Mouse (Mus musculus) C2C12 (cell line): ENCODE results near the gene Slc9c1. TPM values are rescaled to one million over a fixed set of nuclear protein-coding genes. Genes with fewer than 3 reads are reported as not detected.

Source experiments
- H3K27me3 ChIP-seq: one replicate; pipeline ENCODE4 v1.6.1; 2011; ENCODE audit not compliant: control insufficient read depth, insufficient read depth, insufficient read length
- H3K36me3 ChIP-seq: one replicate; pipeline ENCODE4 v1.6.1; 2011; ENCODE audit not compliant: control insufficient read depth, insufficient read depth
- H3K4me3 ChIP-seq: one replicate; pipeline ENCODE4 v1.5.1; 2011; ENCODE audit warnings: mild to moderate bottlenecking, control low read depth; ENCODE audit not compliant: poor library complexity, insufficient read depth, severe bottlenecking
- H3K79me2 ChIP-seq: one replicate; pipeline ENCODE4 v1.6.1; 2011; ENCODE audit not compliant: control insufficient read depth, insufficient read depth
- H3K79me3 ChIP-seq: one replicate; pipeline ENCODE4 v1.6.1; 2011; ENCODE audit warnings: low read depth, control low read depth
- H3ac ChIP-seq: one replicate; pipeline ENCODE3; 2011; ENCODE audit warnings: low read depth; ENCODE audit not compliant: control insufficient read depth, insufficient read length
- CTCF ChIP-seq: IDR thresholded peaks from one replicate; pipeline ENCODE4 v1.5.1; 2011; ENCODE audit not compliant: control insufficient read depth, insufficient read depth, insufficient read length
- MYOD1 ChIP-seq: IDR thresholded peaks from one replicate; pipeline ENCODE4 v1.6.1; 2011; ENCODE audit warnings: low read depth; ENCODE audit not compliant: control insufficient read depth, insufficient read length
- USF1 ChIP-seq: IDR thresholded peaks from one replicate; pipeline ENCODE4 v1.6.1; 2011; ENCODE audit warnings: low read depth, mild to moderate bottlenecking, control low read depth, moderate library complexity
- polyA plus RNA-seq: library from polyadenylated mRNA; unstranded; fragments of >200 nt; fragmentation: generic; extraction: Trizol; gene quantifications from one replicate; pipeline ENCODE4 v1.2.1, GENCODE M21; 2012; ENCODE audit warnings: missing spikeins

Slc9c1 gene
- polyA plus RNA-seq, 1 experiment, result not detected

- no peaks in the 10 kb centered on the region for H3K79me2 ChIP-seq
- no peak overlapping the region for H3K4me3 ChIP-seq
- H3K79me3 ChIP-seq, result no peaks in the 10 kb centered on the region
- TF ChIP-seq CTCF, result no peak
- TF ChIP-seq MYOD1, result no peak
- no peak for TF ChIP-seq USF1
- no peaks in the 10 kb centered on the region for H3K27me3 ChIP-seq
- no peak overlapping the region for H3ac ChIP-seq
- no peaks in the 10 kb centered on the region for H3K36me3 ChIP-seq
These were observed 119.4 kb downstream of the Slc9c1 start for GRCm38 (mm10) chr16:45654465-45654864.

Other genes with a start within 250 kb of the Slc9c1 start
- gene Cd200, start 126.3 kb upstream of the Slc9c1 start, polyA plus RNA-seq, result 3.8 TPM
- not detected for gene Gm609, start 42.3 kb upstream of the Slc9c1 start, polyA plus RNA-seq
- gene Gm17783, start 3.3 kb upstream of the Slc9c1 start, polyA plus RNA-seq, result not detected
- not detected for gene Gcsam, start 75.1 kb downstream of the Slc9c1 start, polyA plus RNA-seq
- not detected for gene BC016579, start 118.8 kb downstream of the Slc9c1 start, polyA plus RNA-seq
- not detected for gene Tmprss7, start 158.3 kb downstream of the Slc9c1 start, polyA plus RNA-seq
- gene Tagln3, start 189.3 kb downstream of the Slc9c1 start, polyA plus RNA-seq, result 0.09 TPM
- gene Abhd10, start 207.6 kb downstream of the Slc9c1 start, polyA plus RNA-seq, result 7.6 TPM